Mouse (Mus musculus) WW6 (cell line): ENCODE measurements around the gene Slc37a2.

Experiments used
- DNase-seq: peaks from one replicate; pipeline ENCODE4 v3.0.0-alpha.2; 2013; ENCODE audit warnings: low read depth, low spot score

The Slc37a2 gene

DNA sequence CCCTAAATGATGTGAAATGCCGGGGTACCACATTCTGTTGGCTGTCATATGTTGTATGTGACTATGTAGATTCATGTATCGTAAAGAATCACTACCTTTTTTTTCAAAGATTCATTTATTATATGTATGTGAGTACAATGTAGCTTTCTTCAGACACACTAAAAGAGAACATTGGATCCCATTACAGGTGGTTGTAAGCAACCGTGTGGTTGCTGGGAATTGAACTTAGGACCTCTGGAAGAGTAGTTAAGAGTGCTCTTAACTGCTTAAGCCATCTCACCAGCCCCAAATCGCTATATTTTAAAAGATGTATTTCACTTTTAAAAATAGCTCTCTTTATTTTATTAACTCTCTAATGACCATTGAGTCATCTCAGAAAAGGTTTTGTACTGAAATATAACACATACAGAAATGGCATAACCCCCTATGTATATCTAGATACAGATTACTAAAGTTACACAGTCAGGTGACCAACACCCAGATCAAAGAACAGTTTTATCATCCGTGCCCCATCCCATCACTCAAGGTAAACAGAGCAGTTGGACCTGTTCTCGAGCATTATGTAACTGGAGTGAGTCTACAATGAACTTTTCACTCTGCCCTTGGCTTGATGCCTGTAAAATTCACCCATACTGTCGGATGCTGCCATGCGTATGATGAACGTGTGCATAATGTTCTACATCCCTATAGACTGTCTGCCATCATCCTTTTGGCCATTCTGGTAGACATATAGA lies 41.0 kb downstream of the Slc37a2 start:
- no peak for DNase-seq

DNA sequence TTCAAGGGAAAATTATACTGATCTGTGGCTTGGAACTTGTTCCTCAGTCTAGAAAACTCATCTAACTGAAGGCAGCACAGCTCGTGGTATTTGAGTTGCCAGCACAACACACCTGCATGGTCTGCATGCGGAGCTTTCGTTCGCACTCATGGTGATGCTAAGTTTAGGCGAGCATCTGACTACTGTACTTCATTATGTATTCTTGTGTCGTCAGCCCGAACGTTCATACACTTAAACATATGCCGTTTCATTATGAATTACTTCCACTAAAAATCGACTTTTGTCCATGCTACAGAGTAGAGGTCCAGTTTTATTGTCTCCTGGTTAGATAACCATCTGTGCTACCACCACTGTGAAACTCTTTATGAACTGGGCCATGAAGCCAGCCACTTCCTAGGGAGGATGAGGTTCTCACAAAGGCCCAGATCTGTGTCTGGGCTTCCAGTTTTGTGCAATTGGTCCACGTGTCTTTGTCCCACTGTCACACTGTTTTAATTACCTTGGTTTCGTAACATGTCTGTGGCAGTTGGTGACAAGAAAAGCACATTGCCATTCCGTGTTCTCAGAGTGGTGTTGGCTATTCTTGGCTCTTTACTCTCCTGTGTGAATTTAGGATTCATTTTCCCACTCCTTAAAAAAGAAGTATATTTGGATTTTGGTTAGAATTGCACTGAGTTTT lies 42.3 kb downstream of the Slc37a2 start:
- no peak for DNase-seq

DNA sequence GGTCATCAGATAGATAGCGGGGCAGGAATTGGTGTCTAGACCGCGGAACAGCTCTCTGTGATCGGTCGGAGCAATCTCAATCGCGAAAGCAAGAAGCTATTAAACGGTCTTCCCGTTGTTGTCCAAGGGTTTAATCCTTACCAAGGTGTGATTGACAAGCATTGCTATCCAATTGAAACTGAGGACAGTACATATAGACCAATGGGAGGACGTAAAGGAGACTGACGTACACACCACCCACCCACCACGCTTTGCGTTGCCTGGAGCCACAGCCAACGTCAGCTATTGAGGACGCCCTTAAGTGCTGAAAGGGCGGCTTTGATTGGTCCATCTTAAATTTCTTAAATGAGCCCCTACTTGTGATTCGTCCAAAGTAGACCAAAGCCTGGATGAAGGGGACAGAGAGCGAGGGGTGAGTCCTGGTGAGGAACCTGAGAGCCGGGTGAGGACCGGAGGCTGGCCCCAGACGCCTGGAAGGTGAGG lies 47.6 kb downstream of the Slc37a2 start, which contains the start of gene Tmem218:
TSS of gene Tmem218 (plus strand) at position 295 of the 483 bp plus-strand sequence.
- DNase-seq: peak; percentile 95

DNA sequence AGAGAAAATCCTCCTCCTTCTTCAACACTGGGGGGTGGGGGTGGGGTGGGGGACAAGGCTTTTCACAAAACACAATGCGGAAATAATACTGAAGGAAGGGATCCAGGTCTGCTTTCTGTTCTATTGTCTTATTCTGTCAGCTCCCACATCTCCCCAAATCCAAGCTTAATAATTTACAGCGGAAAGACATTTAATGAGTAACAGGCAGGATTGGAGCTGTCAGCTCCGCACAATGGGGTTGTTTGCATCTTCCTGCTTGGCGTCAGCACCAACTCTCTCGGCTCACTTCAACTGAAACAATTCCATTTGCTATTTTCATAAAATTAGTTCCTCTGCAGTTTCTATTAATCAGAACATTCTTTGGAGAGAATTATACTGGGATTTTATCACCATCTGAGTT lies 51.7 kb downstream of the Slc37a2 start:
- no peak for DNase-seq

DNA sequence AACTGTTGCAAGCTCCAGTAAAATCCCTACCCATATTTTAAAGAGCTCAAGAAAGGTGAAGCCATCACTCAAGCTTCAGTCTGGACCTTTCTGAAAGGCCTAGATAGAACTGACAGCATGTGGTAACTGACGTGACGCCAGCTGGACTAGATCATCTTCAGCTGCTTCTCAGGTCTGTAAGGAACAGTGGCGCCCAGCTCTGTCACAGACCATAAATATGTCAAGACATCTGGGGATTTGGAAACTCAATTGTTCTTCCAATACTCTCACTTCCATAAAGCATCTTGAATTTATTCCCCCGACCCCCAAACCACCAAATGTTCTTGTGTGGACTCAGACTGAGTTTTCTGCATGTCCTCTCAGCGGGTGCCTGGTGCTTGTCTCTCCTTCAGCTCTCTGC lies 55.1 kb downstream of the Slc37a2 start:
- DNase-seq: no peak

DNA sequence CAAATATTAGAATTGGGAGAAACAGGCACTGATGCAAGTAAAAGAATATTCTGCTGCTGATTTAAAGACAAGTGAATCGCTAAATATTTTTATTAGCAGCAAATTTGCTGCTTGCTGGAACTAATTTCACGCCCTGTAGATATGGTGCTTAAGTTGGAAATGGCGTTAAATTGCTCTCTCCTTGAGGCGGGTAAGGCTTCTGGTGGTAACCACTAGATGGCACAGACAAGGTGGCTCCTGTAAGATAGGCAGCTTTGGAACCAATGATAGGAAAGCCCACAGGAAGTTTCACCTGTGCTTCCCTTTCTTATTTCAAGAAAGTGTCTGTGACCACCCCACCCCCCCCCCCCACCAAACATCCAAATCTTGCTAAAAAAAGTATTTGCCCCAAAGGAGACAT lies 58.5 kb downstream of the Slc37a2 start:
- DNase-seq: no peak

DNA sequence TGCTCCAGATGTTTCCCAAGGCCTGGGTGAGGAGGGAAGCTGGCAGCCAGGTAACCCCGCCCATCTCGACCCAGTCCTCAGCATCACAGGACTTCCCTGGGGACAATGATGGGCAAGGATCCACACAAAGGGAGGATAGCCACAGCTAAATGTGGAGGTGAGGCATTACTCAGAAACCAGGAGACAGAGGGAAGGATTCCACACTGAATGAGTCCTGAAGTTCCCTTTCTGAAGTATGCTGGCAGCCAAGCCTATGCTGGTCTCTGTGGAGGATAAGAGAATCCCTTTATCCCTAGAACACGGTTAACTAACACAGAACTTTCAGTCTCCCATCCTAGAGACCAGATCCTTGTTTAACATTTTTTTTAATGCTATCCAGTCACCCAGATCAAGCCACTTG lies 67.5 kb downstream of the Slc37a2 start:
- no peak for DNase-seq

DNA sequence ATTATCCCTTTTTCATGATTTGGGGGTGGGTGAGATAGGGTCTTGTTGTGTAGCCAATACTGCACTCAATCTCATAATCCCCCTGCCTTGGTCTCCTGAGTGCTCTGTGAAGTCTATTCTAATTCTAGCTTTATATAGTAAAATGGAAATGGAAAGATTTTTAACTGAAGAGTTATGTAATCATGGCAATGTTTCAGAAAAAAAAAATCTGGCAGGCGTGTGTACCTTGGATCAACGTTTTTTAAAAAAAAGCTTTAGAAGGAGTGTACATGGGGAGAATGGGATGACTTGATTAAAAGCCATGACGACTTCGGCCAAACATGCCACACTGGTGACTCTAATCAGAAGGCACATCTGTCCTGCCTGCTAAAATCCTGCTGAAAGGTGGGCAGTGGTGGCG lies 68.1 kb downstream of the Slc37a2 start:
- no peak for DNase-seq

DNA sequence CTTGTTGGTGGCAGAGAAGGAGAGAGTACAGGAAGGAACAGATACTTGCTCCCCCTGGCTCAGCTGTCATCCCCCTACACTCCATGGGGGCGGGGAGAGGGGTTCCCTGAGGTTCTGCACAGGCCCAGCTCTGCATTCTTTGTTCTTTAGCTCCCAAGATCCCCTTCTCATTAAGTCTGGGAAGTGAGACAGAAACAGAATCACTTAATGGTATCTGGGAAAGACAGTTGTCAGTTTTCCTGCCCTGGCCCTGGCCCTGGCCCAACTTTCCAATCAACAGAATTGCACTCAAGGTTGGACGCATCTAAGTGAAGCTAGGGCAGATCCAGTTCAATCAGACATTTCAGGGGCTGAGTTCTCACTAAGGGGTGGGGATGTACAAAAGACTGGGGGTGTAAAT lies 72.4 kb downstream of the Slc37a2 start:
- no peak for DNase-seq

DNA sequence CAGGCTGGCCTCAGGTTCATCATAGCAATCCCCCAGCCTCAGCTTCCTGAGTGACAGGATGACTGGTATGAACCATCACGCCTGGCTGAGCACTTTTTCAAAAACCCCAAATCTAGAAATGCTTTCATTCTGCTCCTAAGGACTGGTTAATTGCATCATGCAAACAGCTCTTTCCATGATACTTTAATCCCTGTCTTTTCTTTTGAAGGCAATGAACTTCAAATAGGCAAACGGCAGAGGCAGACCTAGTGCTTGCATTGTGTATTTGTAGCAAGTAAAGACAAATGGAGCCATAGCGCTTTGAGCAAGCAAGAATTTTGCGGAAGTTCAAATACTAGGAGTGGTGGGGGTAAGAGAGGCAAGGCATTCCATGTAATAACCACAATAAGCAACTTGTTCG lies 73.9 kb downstream of the Slc37a2 start:
- no peak for DNase-seq

DNA sequence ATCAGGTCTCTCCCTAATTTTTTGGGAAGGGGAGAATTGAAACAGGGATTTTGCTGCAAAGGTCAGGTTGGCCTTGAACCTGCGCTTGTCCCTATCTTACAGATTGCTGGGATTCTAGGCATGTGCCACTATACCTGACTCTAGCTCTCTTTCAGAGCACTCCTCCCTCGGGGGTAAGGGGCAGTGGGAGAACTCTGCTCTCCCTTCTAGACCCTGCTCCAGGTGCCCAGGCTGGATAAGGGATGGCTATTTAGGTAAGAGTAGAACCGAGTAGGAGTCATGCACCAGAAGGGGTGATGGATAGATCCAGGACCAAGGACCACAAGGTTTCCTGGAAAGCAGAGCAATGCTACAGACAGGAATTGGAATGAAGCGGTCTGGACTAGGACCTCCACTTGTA lies 75.9 kb downstream of the Slc37a2 start:
- DNase-seq: no peak

DNA sequence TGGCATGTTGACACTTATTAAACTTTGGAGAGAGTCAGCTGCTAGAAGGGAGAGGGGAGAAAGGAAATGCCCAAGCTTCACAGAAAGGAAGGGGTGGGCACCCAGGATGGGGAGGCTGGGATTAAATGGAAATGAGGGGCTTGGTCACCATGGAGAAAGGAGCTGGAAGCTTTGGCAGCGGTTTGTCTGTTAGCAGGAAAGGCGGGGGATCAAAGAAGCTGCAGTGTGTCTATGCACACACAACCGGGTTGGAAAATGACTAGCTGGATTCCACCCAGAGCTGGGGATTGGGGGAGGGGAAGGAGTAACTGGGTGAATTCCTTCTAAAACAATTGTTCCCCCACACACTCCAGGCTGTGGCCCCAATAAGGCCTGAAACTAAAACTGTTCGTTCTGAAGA lies 76.6 kb downstream of the Slc37a2 start:
- DNase-seq: no peak
